Mouse (Mus musculus): ENCODE results near the gene Atp6v0d1.
A peak's percentile ranks its signal among the peaks of the same experiment; 100 is the strongest.

The Atp6v0d1 gene

GRCm38 (mm10) chr8:105496439-105497180, 69.2 kb downstream of the Atp6v0d1 start, which contains the start of gene Zdhhc1:
Gene Zdhhc1 (minus strand): TSS chr8:105496902.
- DNase-seq = peak; percentile 93 to 95

GRCm38 (mm10) chr8:105495350-105496302, 70.2 kb downstream of the Atp6v0d1 start:
- DNase-seq = peak in 1 of 2 experiments; percentile 19

DNA sequence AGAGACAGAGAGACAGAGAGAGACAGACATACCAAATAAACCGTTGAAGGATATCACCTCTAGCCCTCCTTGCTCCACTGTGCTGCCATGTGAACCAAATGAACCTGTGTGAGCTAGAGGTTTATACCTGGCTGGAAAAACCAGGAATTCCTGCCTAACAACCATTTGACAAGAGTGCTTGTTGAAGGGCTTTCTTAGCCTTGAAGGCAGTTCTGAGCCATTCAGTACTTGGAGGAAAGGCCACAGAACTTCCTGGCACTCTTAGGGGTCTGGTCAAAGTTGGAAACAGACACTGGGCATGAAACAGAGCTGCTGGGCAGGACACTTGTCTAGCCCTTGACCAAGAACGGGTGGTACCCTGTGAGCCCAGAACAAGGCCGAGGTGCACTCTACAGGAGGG, 71.3 kb downstream of the Atp6v0d1 start:
- no peak for DNase-seq

GRCm38 (mm10) chr8:105493495-105493894, 72.4 kb downstream of the Atp6v0d1 start:
- DNase-seq = no peak

GRCm38 (mm10) chr8:105489281-105489680, 76.6 kb downstream of the Atp6v0d1 start:
- DNase-seq = no peak

DNA sequence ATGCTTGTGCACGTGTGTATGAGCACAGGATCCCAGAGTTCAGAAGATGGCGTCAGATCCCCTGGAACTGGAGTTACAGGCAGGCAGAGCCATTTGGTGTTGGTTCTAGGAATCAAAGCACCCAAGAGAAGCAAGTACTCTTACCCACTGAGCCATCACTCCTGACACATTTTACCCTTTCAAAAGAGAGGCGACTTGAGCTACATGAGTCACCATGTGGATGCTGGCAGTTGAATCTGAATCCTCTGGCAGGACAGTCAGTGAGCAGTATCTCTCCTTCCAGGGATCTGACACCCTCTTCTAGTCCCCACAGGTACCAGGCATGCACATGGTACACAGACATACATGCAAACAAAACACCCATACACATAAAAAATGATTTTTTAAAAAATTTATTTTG, 77.8 kb downstream of the Atp6v0d1 start:
- DNase-seq = no peak

GRCm38 (mm10) chr8:105484392-105484791, 81.5 kb downstream of the Atp6v0d1 start:
- DNase-seq = peak; percentile 13 to 24

DNA sequence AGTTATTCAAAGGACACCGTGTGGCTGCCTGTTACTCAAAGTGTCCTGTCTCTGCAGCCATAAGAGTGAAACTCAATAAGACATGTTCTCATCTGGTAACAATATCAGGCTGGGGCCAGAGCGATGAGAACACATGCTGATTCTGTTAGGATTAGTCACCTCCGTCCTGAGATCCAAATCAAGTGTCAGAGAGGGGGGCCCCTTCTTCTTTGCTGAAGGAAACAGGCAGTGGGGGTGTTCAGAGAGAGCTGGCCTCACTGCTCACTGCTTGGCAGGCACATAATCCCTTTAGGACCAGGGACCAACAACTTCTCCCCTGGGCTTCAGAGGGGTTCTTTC, 81.8 kb downstream of the Atp6v0d1 start:
- DNase-seq = no peak

- DNase-seq = peak; percentile 42 to 55
These were observed 82.4 kb downstream of the Atp6v0d1 start for GRCm38 (mm10) chr8:105483212-105484029.

GRCm38 (mm10) chr8:105482123-105482522, 83.7 kb downstream of the Atp6v0d1 start:
- DNase-seq = no peak

DNA sequence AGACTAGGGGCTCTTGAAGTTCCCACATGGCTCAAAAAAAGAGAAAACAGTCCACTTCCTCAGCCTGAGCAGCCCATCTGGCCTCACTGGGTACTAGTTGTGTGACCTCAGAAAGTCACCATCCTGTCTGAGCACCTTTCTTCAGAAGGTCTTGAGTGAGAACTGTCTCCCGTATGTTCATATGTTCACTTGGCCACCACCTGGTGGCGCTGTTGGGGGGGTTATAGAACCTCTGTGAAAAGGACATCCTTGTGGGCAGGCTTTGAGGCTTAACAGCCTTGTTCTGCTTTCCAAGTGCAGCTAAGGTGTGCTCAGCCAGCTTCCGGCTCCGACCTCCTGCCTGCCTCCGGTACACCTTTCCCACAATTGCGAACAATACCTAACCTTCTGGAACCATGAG, 84.4 kb downstream of the Atp6v0d1 start:
- peak; percentile 19 to 52 for DNase-seq

DNA sequence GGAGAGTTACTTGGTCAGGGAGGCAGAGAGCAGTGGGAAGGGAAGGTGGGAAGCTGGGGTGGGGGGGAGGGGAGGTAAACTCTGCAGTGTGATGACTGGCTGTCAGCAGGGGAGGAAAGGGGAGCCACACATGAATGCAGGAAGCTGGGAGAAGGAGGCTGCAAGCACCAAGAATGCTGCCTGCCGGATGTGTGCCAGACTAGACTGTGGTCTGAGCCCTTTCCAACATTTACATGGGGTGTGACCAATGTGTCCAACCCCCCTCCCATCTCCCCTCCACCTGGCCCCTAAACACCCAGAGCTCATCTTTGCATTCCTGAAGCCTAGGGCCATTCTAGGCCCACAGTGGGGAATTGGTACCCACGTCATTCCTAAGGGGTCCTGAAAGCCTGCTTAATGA, 84.8 kb downstream of the Atp6v0d1 start:
- no peak for DNase-seq

GRCm38 (mm10) chr8:105477792-105478191, 88.1 kb downstream of the Atp6v0d1 start:
- no peak for DNase-seq

DNA sequence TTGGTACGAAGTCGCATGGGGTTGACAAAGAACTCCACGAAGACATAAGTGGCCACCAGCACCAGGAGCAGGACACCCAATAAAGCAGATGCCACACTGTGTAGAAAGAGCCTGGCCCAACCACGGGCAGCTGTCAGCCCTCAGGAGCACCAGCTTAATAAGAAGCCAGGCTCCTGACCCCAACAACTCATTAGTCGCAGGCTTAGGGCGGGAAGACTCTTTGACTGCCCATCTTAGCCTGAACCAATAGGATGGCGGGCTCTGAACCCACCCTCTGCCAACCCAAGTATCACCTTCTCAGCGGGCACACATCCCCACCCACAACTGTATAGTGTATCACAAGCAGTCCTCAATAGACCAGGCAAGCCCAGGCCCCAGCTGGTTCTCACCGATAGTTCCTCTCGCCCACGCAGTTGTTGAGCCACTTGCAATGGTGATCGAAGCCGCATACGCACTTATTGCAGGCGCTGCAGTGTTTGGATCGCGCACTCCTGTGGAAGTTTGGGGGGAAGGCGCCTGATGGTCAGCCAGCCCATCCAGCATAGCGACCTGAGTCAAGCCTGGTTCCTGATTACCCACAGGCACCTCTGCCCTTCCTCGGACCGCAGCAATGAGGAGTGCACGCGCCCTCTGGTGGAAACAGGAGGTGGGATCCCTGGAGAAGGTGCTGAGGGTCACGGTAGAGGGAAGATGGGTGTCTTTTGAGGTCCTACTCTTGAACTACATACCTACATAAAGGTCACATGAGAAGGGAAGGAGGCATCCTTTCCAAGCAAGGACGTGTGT, 89.0 kb downstream of the Atp6v0d1 start:
- DNase-seq = peak; percentile 77

GRCm38 (mm10) chr8:105476161-105476560, 89.7 kb downstream of the Atp6v0d1 start:
- DNase-seq = no peak

- DNase-seq = no peak
These were observed 90.1 kb downstream of the Atp6v0d1 start for GRCm38 (mm10) chr8:105475742-105476141.

DNA sequence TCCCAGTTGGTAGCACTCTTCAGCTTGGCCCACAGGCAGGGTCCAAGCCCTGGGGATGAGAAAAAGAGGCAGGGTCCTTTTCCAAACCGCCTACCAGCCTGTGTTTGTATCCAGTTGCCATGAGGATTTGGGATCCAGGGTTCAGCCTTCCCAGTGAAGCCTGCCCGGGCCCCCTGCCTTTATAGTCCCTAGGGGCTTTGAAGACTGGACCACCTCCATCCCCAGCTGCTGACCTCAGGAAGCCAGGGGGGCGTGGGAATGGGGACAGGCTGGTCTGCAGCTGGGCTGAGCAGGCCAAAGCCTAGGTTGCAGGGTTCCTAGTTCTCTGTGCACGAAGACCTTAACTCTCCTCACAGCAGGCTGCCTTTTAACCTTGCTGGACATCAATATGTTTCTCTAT, 90.6 kb downstream of the Atp6v0d1 start:
- DNase-seq = no peak

- no peak for DNase-seq
These were observed 91.2 kb downstream of the Atp6v0d1 start for GRCm38 (mm10) chr8:105474680-105475079.

Data from cerebellum, postnatal 36 days (tissue).